Comparison of ENCODE assay signal across 11 mouse cellular contexts in genomic region chr4:149400878-149401590, GRCm38 (mm10). TPM values are rescaled to one million over a fixed set of nuclear protein-coding genes. Genes with fewer than 3 reads are reported as not detected.
DNase-seq lines count a peak whose midpoint lies in the region; ATAC-seq and TF ChIP-seq lines count a peak whose summit lies in the region.
"Had no signal": no experiment of that assay in that cellular context is flagged by ENCODE, and none has a peak within 500 bp of the region (broad histone marks: within the 10 kb centered on the region; RNA-seq: fewer than 3 reads in every experiment).

No protein-coding gene starts in this region.

- no peaks in the 10 kb centered on the region for H3K9me3 ChIP-seq in embryonic facial prominence, embryonic 12.5 days
- H3K9me3 ChIP-seq in embryonic facial prominence, embryonic 10.5 days: no peaks in the 10 kb centered on the region
- no peaks in the 10 kb centered on the region for H3K9me3 ChIP-seq in lung, embryonic 14.5 days (ENCODE audit: low read depth, low read length)
- H3K9me3 ChIP-seq in intestine, postnatal 0 days (ENCODE audit: control insufficient read depth): no peaks in the 10 kb centered on the region
- H3K9me3 ChIP-seq: liver, embryonic 13.5 days; neural tube, embryonic 13.5 days had no signal

- no peak overlapping the region for H3K4me2 ChIP-seq in embryonic facial prominence, embryonic 12.5 days (replicated peaks)
- no peak overlapping the region for H3K4me2 ChIP-seq in lung, embryonic 14.5 days
- H3K4me2 ChIP-seq in intestine, postnatal 0 days (replicated peaks; ENCODE audit: low read depth): no peak overlapping the region
- H3K4me2 ChIP-seq: liver, embryonic 13.5 days; neural tube, embryonic 13.5 days had no signal

- peaks cover 16% of the 10 kb centered on the region for H3K36me3 ChIP-seq in embryonic facial prominence, embryonic 12.5 days
- peaks cover 33% of the 10 kb centered on the region for H3K36me3 ChIP-seq in embryonic facial prominence, embryonic 10.5 days (replicated peaks)
- peaks cover 22% of the 10 kb centered on the region; the same call in 1 of the 2 replicates for H3K36me3 ChIP-seq in lung, embryonic 14.5 days (ENCODE audit: insufficient read depth)
- H3K36me3 ChIP-seq in intestine, postnatal 0 days (ENCODE audit: control insufficient read depth, insufficient read depth): peaks cover 17% of the 10 kb centered on the region; the same call in 1 of the 2 replicates

- ATAC-seq in embryonic facial prominence, embryonic 12.5 days (ENCODE audit: insufficient number of reproducible peaks, insufficient read depth, low FRiP score, low TSS enrichment): no peak
- no peak for ATAC-seq in lung, embryonic 14.5 days (ENCODE audit: insufficient read depth)
- ATAC-seq in intestine, postnatal 0 days: peak; percentile 28

- 78% methylated on average over 12 of the region's 12 CpGs for WGBS in embryonic facial prominence, embryonic 12.5 days
- 83% methylated on average over 12 of the region's 12 CpGs for WGBS in embryonic facial prominence, embryonic 10.5 days
- 44% methylated on average over 12 of the region's 12 CpGs for WGBS in lung, embryonic 14.5 days
- WGBS in intestine, postnatal 0 days: 42% methylated on average over 12 of the region's 12 CpGs

- no peak overlapping the region; the same call in 1 of the 2 replicates for H3K9ac ChIP-seq in embryonic facial prominence, embryonic 12.5 days
- 0 out of 2 replicates have a peak overlapping the region, but pooled peaks have one; percentile 3 for H3K9ac ChIP-seq in lung, embryonic 14.5 days
- no peak overlapping the region for H3K9ac ChIP-seq in intestine, postnatal 0 days (ENCODE audit: low read depth, low read length)
- H3K9ac ChIP-seq: liver, embryonic 13.5 days; neural tube, embryonic 13.5 days had no signal

- H3K4me1 ChIP-seq in embryonic facial prominence, embryonic 12.5 days: peaks cover 46% of the 10 kb centered on the region
- H3K4me1 ChIP-seq in embryonic facial prominence, embryonic 10.5 days: peaks cover 67% of the 10 kb centered on the region
- H3K4me1 ChIP-seq in lung, embryonic 14.5 days (ENCODE audit: insufficient read depth): peaks cover 23% of the 10 kb centered on the region
- peaks cover 9% of the 10 kb centered on the region for H3K4me1 ChIP-seq in intestine, postnatal 0 days (replicated peaks; ENCODE audit: control insufficient read depth, insufficient read depth, low read length)

- H3K27ac ChIP-seq in embryonic facial prominence, embryonic 12.5 days: 0 out of 2 replicates have a peak overlapping the region, but pooled peaks have one; percentile 0
- no peak overlapping the region for H3K27ac ChIP-seq in embryonic facial prominence, embryonic 10.5 days (replicated peaks)
- no peak overlapping the region for H3K27ac ChIP-seq in lung, embryonic 14.5 days (ENCODE audit: low read depth)
- H3K27ac ChIP-seq in intestine, postnatal 0 days (ENCODE audit: low read depth, low read length): peak overlapping the region; percentile 71
- H3K27ac ChIP-seq: liver, embryonic 13.5 days; neural tube, embryonic 13.5 days had no signal

- DNase-seq in embryonic facial prominence, embryonic 10.5 days (ENCODE audit: low spot score): no peak
- no peak for DNase-seq in lung, embryonic 14.5 days
- no peak for DNase-seq in lung, postnatal 14 days
- no peak for DNase-seq in layer of hippocampus, adult 8-10 months (ENCODE audit: low spot score in 2 of 2)
- DNase-seq in liver: no peak
- no peak for DNase-seq in layer of hippocampus, adult 9-10 months (ENCODE audit: low spot score)
- DNase-seq: kidney, adult 11 months; liver, embryonic 13.5 days had no signal

- TF ChIP-seq CTCF in lung, embryonic 14.5 days (IDR thresholded peaks at IDR 0.05; ENCODE audit: low read depth): no peak
- TF ChIP-seq CTCF in intestine, postnatal 0 days (IDR thresholded peaks at IDR 0.05; ENCODE audit: low read depth): no peak

- no peaks in the 10 kb centered on the region for H3K27me3 ChIP-seq in embryonic facial prominence, embryonic 12.5 days
- H3K27me3 ChIP-seq in embryonic facial prominence, embryonic 10.5 days (replicated peaks; ENCODE audit: low read depth, poor library complexity, severe bottlenecking): no peaks in the 10 kb centered on the region
- H3K27me3 ChIP-seq in lung, embryonic 14.5 days (ENCODE audit: insufficient read depth, low read length): no peaks in the 10 kb centered on the region
- no peaks in the 10 kb centered on the region for H3K27me3 ChIP-seq in intestine, postnatal 0 days (replicated peaks; ENCODE audit: control insufficient read depth, insufficient read depth, low read length)
- H3K27me3 ChIP-seq: liver, embryonic 13.5 days; neural tube, embryonic 13.5 days had no signal

- H3K4me3 ChIP-seq in embryonic facial prominence, embryonic 12.5 days: no peak overlapping the region
- H3K4me3 ChIP-seq in embryonic facial prominence, embryonic 10.5 days: no peak overlapping the region
- H3K4me3 ChIP-seq in lung, embryonic 14.5 days (ENCODE audit: low read depth, low read length): no peak overlapping the region
- no peak overlapping the region for H3K4me3 ChIP-seq in intestine, postnatal 0 days (ENCODE audit: low read depth, low read length)
- H3K4me3 ChIP-seq: liver, embryonic 13.5 days; neural tube, embryonic 13.5 days had no signal

RNA-seq across cellular contexts. Expression of gene Ube4b, which starts 25.5 kb away (rescaled TPM):
- 66.9 and 67.5 TPM in 2 replicates for polyA plus RNA-seq in embryonic facial prominence, embryonic 12.5 days (2016; fragmentation: Nextera tagmentation; extraction: Ambion mirVana)
- 65.5 and 71.8 TPM in 2 replicates for polyA plus RNA-seq in embryonic facial prominence, embryonic 10.5 days (2016; fragmentation: Nextera tagmentation; extraction: Ambion mirVana)
- polyA plus RNA-seq in lung, embryonic 14.5 days (2014; fragmentation: Nextera tagmentation; extraction: Ambion mirVana): 40.0 and 41.3 TPM in 2 replicates
- 47.2 and 47.6 TPM in 2 replicates for polyA plus RNA-seq in intestine, postnatal 0 days (2015; fragmentation: Nextera tagmentation; extraction: Ambion mirVana)
- total RNA-seq in layer of hippocampus, adult 8-10 months (2022): 100 to 1,000 TPM in 2 of 4 experiments, 10 to 100 TPM in 2; 91.3 to 108 (median 97.6) TPM

RNA-seq across cellular contexts. Expression of gene Rbp7, which starts 53.7 kb away (rescaled TPM):
- 0.32 TPM in 1 of 2 replicates, not detected in the other for polyA plus RNA-seq in embryonic facial prominence, embryonic 12.5 days (2016; fragmentation: Nextera tagmentation; extraction: Ambion mirVana)
- polyA plus RNA-seq in embryonic facial prominence, embryonic 10.5 days (2016; fragmentation: Nextera tagmentation; extraction: Ambion mirVana): not detected in 2 replicates
- polyA plus RNA-seq in lung, embryonic 14.5 days (2014; fragmentation: Nextera tagmentation; extraction: Ambion mirVana): 1.4 and 1.7 TPM in 2 replicates
- 3.8 and 4.0 TPM in 2 replicates for polyA plus RNA-seq in intestine, postnatal 0 days (2015; fragmentation: Nextera tagmentation; extraction: Ambion mirVana)
- not detected for total RNA-seq in layer of hippocampus, adult 8-10 months (2022)
- polyA plus RNA-seq: liver, embryonic 13.5 days; neural tube, embryonic 13.5 days had no signal

Comparison
In these comparisons a context has a peak if more than half of its experiments do, and no peak if none do; other contexts are left out.
1. H3K27ac ChIP-seq: peak in embryonic facial prominence, embryonic 12.5 days (single experiment) and intestine, postnatal 0 days (single experiment); none in embryonic facial prominence, embryonic 10.5 days (single experiment) and lung, embryonic 14.5 days (single experiment).